Mouse (Mus musculus): ENCODE results near the gene Slc4a8. TPM values are rescaled to one million over a fixed set of nuclear protein-coding genes. Genes with fewer than 3 reads are reported as not detected.

Gene Slc4a8
- total RNA-seq, 1 experiment: 25.6 TPM

GRCm38 (mm10) chr15:100748584-100748983 lies 13.0 kb upstream of the Slc4a8 start:
- Histone ChIP-seq H3K4me1 (ENCODE audit: control insufficient read depth in 2 of 2, insufficient read depth in 2 of 2, low read length in 2 of 2, poor library complexity in 1 of 2) (peaks cover 5 to 11% of the 10 kb centered on the region in 2 experiments), H3K4me3 (ENCODE audit: insufficient read depth in 1 of 2, low read depth in 1 of 2, low read length in 2 of 2, poor library complexity in 1 of 2, severe bottlenecking in 1 of 2) (no peak overlapping the region), H3K27ac (ENCODE audit: insufficient read depth, low read depth, low read length, poor library complexity, severe bottlenecking) (no peak overlapping the region), H3K9ac (ENCODE audit: insufficient read depth, low read depth, low read length, poor library complexity, severe bottlenecking) (no peak overlapping the region), H3K36me3 (ENCODE audit: control insufficient read depth, insufficient read depth, low read length, poor library complexity, severe bottlenecking) (no peaks in the 10 kb centered on the region), H3K9me3 (ENCODE audit: control insufficient read depth, insufficient read depth, low read depth, low read length) (no peaks in the 10 kb centered on the region)
- no peak for DNase-seq (ENCODE audit: low read depth, low spot score)
- in situ Hi-C loops (cut with MboI; ENCODE audit: low sequenced_read_pairs in 2 of 2, unreplicated experiment in 2 of 2): no loop called here
- TF ChIP-seq HCFC1 (IDR thresholded peaks at IDR 0.05; ENCODE audit: borderline replicate concordance, insufficient read depth, low read length) (no peak), MAFK (IDR thresholded peaks at IDR 0.05; ENCODE audit: insufficient read depth, low read depth, low read length) (no peak), ZNF384 (IDR thresholded peaks at IDR 0.05; ENCODE audit: low read depth, low read length) (no peak), CHD2 (IDR thresholded peaks at IDR 0.05; ENCODE audit: low read depth, low read length) (no peak), ZC3H11A (IDR thresholded peaks at IDR 0.05; ENCODE audit: borderline replicate concordance, low read depth, low read length) (no peak)

GRCm38 (mm10) chr15:100749751-100750538 lies 11.6 kb upstream of the Slc4a8 start:
- Histone ChIP-seq H3K9me3 (ENCODE audit: control insufficient read depth, insufficient read depth, low read depth, low read length) (no peaks in the 10 kb centered on the region), H3K4me1 (ENCODE audit: control insufficient read depth in 2 of 2, insufficient read depth in 2 of 2, low read length in 2 of 2, poor library complexity in 1 of 2) (peaks cover 8 to 14% of the 10 kb centered on the region in 2 experiments), H3K9ac (ENCODE audit: insufficient read depth, low read depth, low read length, poor library complexity, severe bottlenecking) (no peak overlapping the region), H3K27ac (ENCODE audit: insufficient read depth, low read depth, low read length, poor library complexity, severe bottlenecking) (no peak overlapping the region), H3K36me3 (ENCODE audit: control insufficient read depth, insufficient read depth, low read length, poor library complexity, severe bottlenecking) (no peaks in the 10 kb centered on the region), H3K4me3 (ENCODE audit: insufficient read depth in 1 of 2, low read depth in 1 of 2, low read length in 2 of 2, poor library complexity in 1 of 2, severe bottlenecking in 1 of 2) (no peak overlapping the region)
- in situ Hi-C loops (cut with MboI; ENCODE audit: low sequenced_read_pairs in 2 of 2, unreplicated experiment in 2 of 2): no loop called here
- TF ChIP-seq ZNF384 (IDR thresholded peaks at IDR 0.05; ENCODE audit: low read depth, low read length): no peak
- TF ChIP-seq ZC3H11A (IDR thresholded peaks at IDR 0.05; ENCODE audit: borderline replicate concordance, low read depth, low read length): no peak
- no peak for TF ChIP-seq CHD2 (IDR thresholded peaks at IDR 0.05; ENCODE audit: low read depth, low read length)
- TF ChIP-seq MAFK (IDR thresholded peaks at IDR 0.05; ENCODE audit: insufficient read depth, low read depth, low read length): no peak
- DNase-seq (ENCODE audit: low read depth, low spot score): no peak

DNA sequence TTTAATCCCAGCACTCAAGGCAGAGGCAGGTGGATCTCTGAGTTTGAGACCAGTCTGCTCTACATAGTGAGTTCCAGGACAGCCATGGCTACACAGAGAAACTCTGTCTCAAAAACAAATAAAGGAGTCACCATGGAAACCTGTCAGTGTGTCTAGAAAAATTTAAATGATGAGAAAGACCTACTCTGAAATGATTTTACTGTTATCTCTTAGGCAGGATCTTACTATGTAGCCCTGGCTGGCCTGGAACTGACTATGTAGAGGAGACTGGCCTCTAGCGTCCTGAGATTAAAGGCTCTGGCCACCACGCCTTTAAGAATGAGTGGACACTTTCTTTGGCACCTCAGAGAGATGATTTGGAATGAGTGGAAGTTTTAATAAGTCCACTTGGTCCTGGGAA lies 9.1 kb upstream of the Slc4a8 start:
- DNase-seq (ENCODE audit: low read depth, low spot score): no peak

DNA sequence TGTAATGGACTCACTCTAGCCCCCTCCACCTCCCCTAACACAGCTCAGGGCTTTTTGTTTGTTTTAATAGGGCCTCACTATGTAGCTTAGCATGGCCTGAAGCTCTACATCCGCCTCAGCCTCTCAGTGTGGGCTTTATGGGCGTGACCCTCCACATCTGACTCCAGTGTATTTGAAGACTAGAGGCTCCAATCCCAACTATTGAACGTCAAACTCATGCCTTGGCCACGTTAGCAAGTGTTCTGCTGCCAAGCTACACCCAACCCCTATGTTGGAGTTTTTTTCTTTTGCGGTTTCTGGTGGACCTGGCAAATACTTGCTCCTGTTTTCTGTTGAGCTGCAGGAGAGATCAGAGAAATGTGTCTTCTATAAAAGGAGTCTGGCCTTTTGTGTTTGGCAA lies 8.5 kb upstream of the Slc4a8 start:
- Histone ChIP-seq H3K4me3 (ENCODE audit: insufficient read depth in 1 of 2, low read depth in 1 of 2, low read length in 2 of 2, poor library complexity in 1 of 2, severe bottlenecking in 1 of 2) (no peak overlapping the region), H3K9me3 (ENCODE audit: control insufficient read depth, insufficient read depth, low read depth, low read length) (no peaks in the 10 kb centered on the region), H3K9ac (ENCODE audit: insufficient read depth, low read depth, low read length, poor library complexity, severe bottlenecking) (no peak overlapping the region), H3K4me1 (ENCODE audit: control insufficient read depth in 2 of 2, insufficient read depth in 2 of 2, low read length in 2 of 2, poor library complexity in 1 of 2) (peaks cover 2 to 17% of the 10 kb centered on the region in 2 experiments; a peak in 2 of 4 replicates), H3K36me3 (ENCODE audit: control insufficient read depth, insufficient read depth, low read length, poor library complexity, severe bottlenecking) (no peaks in the 10 kb centered on the region), H3K27ac (ENCODE audit: insufficient read depth, low read depth, low read length, poor library complexity, severe bottlenecking) (no peak overlapping the region)
- TF ChIP-seq CHD2 (IDR thresholded peaks at IDR 0.05; ENCODE audit: low read depth, low read length) (no peak), MAFK (IDR thresholded peaks at IDR 0.05; ENCODE audit: insufficient read depth, low read depth, low read length) (no peak), HCFC1 (IDR thresholded peaks at IDR 0.05; ENCODE audit: borderline replicate concordance, insufficient read depth, low read length) (no peak), ZC3H11A (IDR thresholded peaks at IDR 0.05; ENCODE audit: borderline replicate concordance, low read depth, low read length) (no peak), ZNF384 (IDR thresholded peaks at IDR 0.05; ENCODE audit: low read depth, low read length) (no peak)
- DNase-seq (ENCODE audit: low read depth, low spot score): no peak
- in situ Hi-C loops (cut with MboI; ENCODE audit: low sequenced_read_pairs in 2 of 2, unreplicated experiment in 2 of 2): no loop called here

More for the DNA sequence above, 9.1 kb upstream of the Slc4a8 start:
- H3K27ac ChIP-seq (ENCODE audit: insufficient read depth, low read depth, low read length, poor library complexity, severe bottlenecking): no peak overlapping the region
- no peak for TF ChIP-seq CHD2 (IDR thresholded peaks at IDR 0.05; ENCODE audit: low read depth, low read length)
- in situ Hi-C loops (cut with MboI; ENCODE audit: low sequenced_read_pairs in 2 of 2, unreplicated experiment in 2 of 2): no loop called here
- no peak overlapping the region for H3K4me3 ChIP-seq (ENCODE audit: insufficient read depth in 1 of 2, low read depth in 1 of 2, low read length in 2 of 2, poor library complexity in 1 of 2, severe bottlenecking in 1 of 2)
- no peak overlapping the region for H3K9ac ChIP-seq (ENCODE audit: insufficient read depth, low read depth, low read length, poor library complexity, severe bottlenecking)
- H3K36me3 ChIP-seq (ENCODE audit: control insufficient read depth, insufficient read depth, low read length, poor library complexity, severe bottlenecking): no peaks in the 10 kb centered on the region
- H3K4me1 ChIP-seq (ENCODE audit: control insufficient read depth in 2 of 2, insufficient read depth in 2 of 2, low read length in 2 of 2, poor library complexity in 1 of 2): peaks cover 5 to 14% of the 10 kb centered on the region in 2 experiments; a peak in 3 of 4 replicates
- no peaks in the 10 kb centered on the region for H3K9me3 ChIP-seq (ENCODE audit: control insufficient read depth, insufficient read depth, low read depth, low read length)

All from ES-E14 (cell line).